Mouse (Mus musculus): ENCODE measurements around the gene Rbp2. TPM values are rescaled to one million over a fixed set of nuclear protein-coding genes. Genes with fewer than 3 reads are reported as not detected.
A peak's percentile ranks its signal among the peaks of the same experiment; 100 is the strongest.

The Rbp2 gene
- total and polyA plus RNA-seq, 2 experiments from 2014 or later = not detected

GRCm38 (mm10) chr9:98489532-98489931 is 3.6 kb downstream of the Rbp2 start:
- Histone ChIP-seq H3K9ac (replicated peaks; ENCODE audit: low read depth, low read length) (no peak overlapping the region), H3K4me1 (ENCODE audit: control insufficient read depth, insufficient read depth) (peaks cover 9% of the 10 kb centered on the region; the same call in 1 of the 2 replicates), H3K9me3 (replicated peaks; ENCODE audit: control insufficient read depth, low read length) (no peaks in the 10 kb centered on the region), H3K27ac (ENCODE audit: low read depth) (no peak overlapping the region), H3K4me2 (ENCODE audit: low read depth, low read length) (no peak overlapping the region), H3K4me3 (ENCODE audit: low read depth, low read length) (no peak overlapping the region), H3K36me3 (replicated peaks; ENCODE audit: control insufficient read depth, insufficient read depth, low read length) (no peaks in the 10 kb centered on the region), H3K27me3 (ENCODE audit: control insufficient read depth, insufficient read depth, low read length) (no peaks in the 10 kb centered on the region)
- no peak for TF ChIP-seq CTCF (IDR thresholded peaks at IDR 0.05; ENCODE audit: low read depth)
- TF ChIP-seq EP300 (IDR thresholded peaks at IDR 0.05; ENCODE audit: low read depth) = no peak
- ATAC-seq (ENCODE audit: insufficient read depth, low read depth) = peak; percentile 40; the same call in 1 of the 2 replicates
- peak; percentile 39 for DNase-seq (ENCODE audit: low spot score)
- WGBS = 57% methylated on average over 4 of the region's 4 CpGs

- Histone ChIP-seq H3K4me3 (ENCODE audit: low read depth, low read length) (no peak overlapping the region), H3K4me1 (ENCODE audit: control insufficient read depth, insufficient read depth) (peaks cover 9% of the 10 kb centered on the region; the same call in 1 of the 2 replicates), H3K9me3 (replicated peaks; ENCODE audit: control insufficient read depth, low read length) (no peaks in the 10 kb centered on the region), H3K4me2 (ENCODE audit: low read depth, low read length) (no peak overlapping the region), H3K27me3 (ENCODE audit: control insufficient read depth, insufficient read depth, low read length) (no peaks in the 10 kb centered on the region), H3K9ac (replicated peaks; ENCODE audit: low read depth, low read length) (no peak overlapping the region), H3K27ac (ENCODE audit: low read depth) (no peak overlapping the region), H3K36me3 (replicated peaks; ENCODE audit: control insufficient read depth, insufficient read depth, low read length) (no peaks in the 10 kb centered on the region)
- peak; percentile 49 for ATAC-seq (ENCODE audit: insufficient read depth, low read depth)
- 43% methylated on average over 4 of the region's 4 CpGs for whole genome bisulfite sequencing
- DNase-seq (ENCODE audit: low spot score) = peak; percentile 27
- no peak for TF ChIP-seq EP300 (IDR thresholded peaks at IDR 0.05; ENCODE audit: low read depth)
- TF ChIP-seq CTCF (IDR thresholded peaks at IDR 0.05; ENCODE audit: low read depth) = no peak
Measured at GRCm38 (mm10) chr9:98490128-98490527, 4.2 kb downstream of the Rbp2 start.

DNA sequence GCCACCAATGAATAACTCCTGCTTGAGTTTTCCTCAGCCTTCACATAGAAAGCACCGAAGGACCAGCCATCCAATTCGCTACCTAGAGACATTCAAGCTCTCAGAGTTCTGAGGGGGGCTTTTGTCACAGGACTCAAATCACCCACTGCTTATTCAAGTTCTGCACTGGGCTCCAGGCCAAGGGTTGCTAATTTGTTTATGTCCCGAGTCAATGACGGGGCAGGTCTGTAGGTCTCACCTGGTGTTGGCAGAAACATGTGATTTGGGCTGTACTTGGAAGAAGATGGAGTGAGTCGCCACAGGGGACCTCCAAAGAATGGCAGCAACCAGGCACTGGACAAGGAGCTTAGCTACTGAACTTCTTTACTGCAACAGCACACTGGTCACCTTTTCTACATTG is 5.2 kb downstream of the Rbp2 start:
- Histone ChIP-seq H3K27me3 (ENCODE audit: control insufficient read depth, insufficient read depth, low read length) (no peaks in the 10 kb centered on the region), H3K4me3 (ENCODE audit: low read depth, low read length) (no peak overlapping the region), H3K36me3 (replicated peaks; ENCODE audit: control insufficient read depth, insufficient read depth, low read length) (no peaks in the 10 kb centered on the region), H3K27ac (ENCODE audit: low read depth) (no peak overlapping the region), H3K9ac (replicated peaks; ENCODE audit: low read depth, low read length) (no peak overlapping the region), H3K4me1 (ENCODE audit: control insufficient read depth, insufficient read depth) (peaks cover 9% of the 10 kb centered on the region; the same call in 1 of the 2 replicates), H3K9me3 (replicated peaks; ENCODE audit: control insufficient read depth, low read length) (no peaks in the 10 kb centered on the region), H3K4me2 (ENCODE audit: low read depth, low read length) (no peak overlapping the region)
- WGBS = 85% methylated on average over 5 of the region's 5 CpGs
- TF ChIP-seq CTCF (IDR thresholded peaks at IDR 0.05; ENCODE audit: low read depth) (no peak), EP300 (IDR thresholded peaks at IDR 0.05; ENCODE audit: low read depth) (no peak)
- DNase-seq (ENCODE audit: low spot score) = no peak
- ATAC-seq (ENCODE audit: insufficient read depth, low read depth) = no peak

GRCm38 (mm10) chr9:98492212-98492611 is 6.3 kb downstream of the Rbp2 start:
- ATAC-seq (ENCODE audit: insufficient read depth, low read depth) = no peak
- H3K9me3 ChIP-seq (replicated peaks; ENCODE audit: control insufficient read depth, low read length) = no peaks in the 10 kb centered on the region
- DNase-seq (ENCODE audit: low spot score) = no peak
- no peaks in the 10 kb centered on the region for H3K27me3 ChIP-seq (ENCODE audit: control insufficient read depth, insufficient read depth, low read length)
- no peak overlapping the region for H3K4me3 ChIP-seq (ENCODE audit: low read depth, low read length)
- H3K36me3 ChIP-seq (replicated peaks; ENCODE audit: control insufficient read depth, insufficient read depth, low read length) = no peaks in the 10 kb centered on the region
- WGBS = 49% methylated on average over 5 of the region's 5 CpGs
- H3K9ac ChIP-seq (replicated peaks; ENCODE audit: low read depth, low read length) = no peak overlapping the region
- no peak overlapping the region for H3K27ac ChIP-seq (ENCODE audit: low read depth)
- TF ChIP-seq CTCF (IDR thresholded peaks at IDR 0.05; ENCODE audit: low read depth) = no peak
- TF ChIP-seq EP300 (IDR thresholded peaks at IDR 0.05; ENCODE audit: low read depth) = no peak
- H3K4me1 ChIP-seq (ENCODE audit: control insufficient read depth, insufficient read depth) = peaks cover 8% of the 10 kb centered on the region; the same call in 1 of the 2 replicates
- H3K4me2 ChIP-seq (ENCODE audit: low read depth, low read length) = no peak overlapping the region

- no peak overlapping the region for H3K4me2 ChIP-seq (ENCODE audit: low read depth, low read length)
- H3K27me3 ChIP-seq (ENCODE audit: control insufficient read depth, insufficient read depth, low read length) = no peaks in the 10 kb centered on the region
- H3K4me3 ChIP-seq (ENCODE audit: low read depth, low read length) = no peak overlapping the region
- TF ChIP-seq CTCF (IDR thresholded peaks at IDR 0.05; ENCODE audit: low read depth) (no peak), EP300 (IDR thresholded peaks at IDR 0.05; ENCODE audit: low read depth) (no peak)
- H3K27ac ChIP-seq (ENCODE audit: low read depth) = no peak overlapping the region
- H3K4me1 ChIP-seq (ENCODE audit: control insufficient read depth, insufficient read depth) = peaks cover 2% of the 10 kb centered on the region; the same call in 1 of the 2 replicates
- H3K9me3 ChIP-seq (replicated peaks; ENCODE audit: control insufficient read depth, low read length) = no peaks in the 10 kb centered on the region
- DNase-seq (ENCODE audit: low spot score) (no peak), ATAC-seq (ENCODE audit: insufficient read depth, low read depth) (no peak)
- H3K36me3 ChIP-seq (replicated peaks; ENCODE audit: control insufficient read depth, insufficient read depth, low read length) = no peaks in the 10 kb centered on the region
- 40% methylated on average over 1 of the region's 1 CpGs for WGBS
- no peak overlapping the region for H3K9ac ChIP-seq (replicated peaks; ENCODE audit: low read depth, low read length)
Measured at GRCm38 (mm10) chr9:98492821-98493220, 6.9 kb downstream of the Rbp2 start.

GRCm38 (mm10) chr9:98497157-98497556 is 11.2 kb downstream of the Rbp2 start:
- DNase-seq (ENCODE audit: low spot score) (no peak), ATAC-seq (ENCODE audit: insufficient read depth, low read depth) (peak; percentile 18; the same call in 1 of the 2 replicates)
- no peak overlapping the region for H3K4me3 ChIP-seq (ENCODE audit: low read depth, low read length)
- no peak overlapping the region for H3K9ac ChIP-seq (replicated peaks; ENCODE audit: low read depth, low read length)
- TF ChIP-seq EP300 (IDR thresholded peaks at IDR 0.05; ENCODE audit: low read depth) (no peak), CTCF (IDR thresholded peaks at IDR 0.05; ENCODE audit: low read depth) (no peak)
- H3K4me2 ChIP-seq (ENCODE audit: low read depth, low read length) = no peak overlapping the region; the same call in 1 of the 2 replicates
- no peaks in the 10 kb centered on the region for H3K36me3 ChIP-seq (replicated peaks; ENCODE audit: control insufficient read depth, insufficient read depth, low read length)
- no peaks in the 10 kb centered on the region for H3K27me3 ChIP-seq (ENCODE audit: control insufficient read depth, insufficient read depth, low read length)
- H3K4me1 ChIP-seq (ENCODE audit: control insufficient read depth, insufficient read depth) = no peaks in the 10 kb centered on the region
- H3K9me3 ChIP-seq (replicated peaks; ENCODE audit: control insufficient read depth, low read length) = no peaks in the 10 kb centered on the region
- H3K27ac ChIP-seq (ENCODE audit: low read depth) = peak overlapping the region; percentile 64
- 39% methylated on average over 7 of the region's 7 CpGs for WGBS

Data from heart, postnatal 0 days (tissue).